Mouse (Mus musculus) monocyte, adult 2 months (primary cell): ENCODE data around the gene Atf7.
"Not testable (repeated sequence)": the region's sequence is repeated elsewhere in the genome, so short reads cannot be mapped to it uniquely, and the experiment has no call there.

Experiments
- DNase-seq, 2 experiments: peaks; one replicate each; pipeline ENCODE4 v3.0.0; 2022; ENCODE audit warnings: low spot score in 2 of 2, low read depth in 1 of 2

The Atf7 gene

GRCm38 (mm10) chr15:102620765-102621164 lies 4.5 kb downstream of the Atf7 start:
- no peak for DNase-seq

- no peak for DNase-seq
Measured at GRCm38 (mm10) chr15:102619486-102619885, 5.8 kb downstream of the Atf7 start.

DNA sequence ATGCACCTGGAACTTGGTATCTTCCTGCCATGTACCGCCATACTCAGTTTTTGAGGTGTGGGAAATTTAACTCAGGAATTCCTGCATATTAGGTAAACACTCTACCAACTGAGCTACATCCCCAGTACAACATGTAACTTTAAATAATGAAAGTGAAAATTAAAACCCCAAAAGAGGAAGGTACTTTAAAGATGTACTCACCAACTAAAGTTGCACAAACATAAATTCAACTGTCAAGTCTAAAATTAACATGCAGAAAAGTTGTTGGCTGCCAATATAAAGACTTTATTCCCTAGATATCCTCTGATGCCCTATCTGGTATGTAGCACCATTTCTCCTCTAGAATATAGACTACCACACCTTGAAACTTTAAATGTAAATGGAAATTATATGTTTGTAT lies 7.6 kb downstream of the Atf7 start:
- no peak for DNase-seq

DNA sequence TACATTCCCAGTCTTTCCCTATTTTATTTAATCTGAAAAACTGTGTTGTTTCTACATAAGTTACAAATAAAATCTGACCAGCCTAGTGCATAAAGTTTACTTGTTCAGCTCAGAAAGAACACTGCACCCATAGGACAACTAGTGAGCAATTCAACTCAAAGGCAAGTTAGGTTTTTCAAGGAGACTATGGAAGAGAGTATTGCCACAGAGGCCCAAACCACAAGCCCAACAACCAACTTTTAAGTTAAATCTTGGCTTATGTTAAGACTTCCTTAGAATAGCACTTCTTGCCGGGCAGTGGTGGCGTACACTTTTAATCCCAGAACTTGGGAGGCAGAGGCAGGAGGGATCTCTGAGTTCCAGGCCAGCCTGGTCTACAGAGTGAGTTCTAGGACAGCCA lies 9.1 kb downstream of the Atf7 start:
- DNase-seq, result no peak

DNA sequence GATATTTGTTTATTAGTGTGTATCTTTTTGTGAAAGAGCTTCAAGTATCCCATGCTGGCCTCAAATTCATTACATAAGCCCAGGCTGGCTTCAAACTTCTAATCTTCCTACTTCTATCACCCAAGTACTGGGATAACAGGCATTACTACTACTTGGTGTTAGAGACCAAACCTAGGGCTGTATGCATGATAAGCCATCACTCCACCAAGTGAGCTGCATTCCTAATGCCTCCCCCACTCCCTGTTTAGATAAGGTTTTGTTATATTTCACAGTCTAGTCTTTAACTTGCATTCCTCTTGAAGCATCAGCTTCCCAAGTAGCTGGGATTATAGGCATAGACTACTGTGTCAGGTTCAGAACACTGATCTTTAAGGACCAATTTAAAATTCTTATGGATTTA lies 11.0 kb downstream of the Atf7 start:
- DNase-seq, result no peak

DNA sequence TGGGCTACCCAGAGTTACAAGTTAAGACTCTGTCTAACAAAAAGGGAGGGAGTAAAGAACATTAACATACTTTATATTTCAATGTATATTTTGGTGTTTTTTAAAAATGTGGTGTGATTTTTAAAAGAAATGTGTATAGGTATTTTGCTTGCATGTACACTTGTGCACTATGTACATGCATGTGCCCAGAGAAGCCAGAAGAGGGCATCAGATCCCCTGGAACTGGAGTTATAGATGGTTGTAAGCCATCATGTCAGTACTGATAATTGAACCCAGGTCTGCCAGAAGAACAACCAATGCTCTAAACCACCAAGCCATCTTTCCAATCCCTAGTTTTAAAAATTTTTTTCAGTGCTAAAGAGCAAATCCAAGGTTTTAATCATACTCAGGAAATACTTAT lies 12.3 kb downstream of the Atf7 start:
- DNase-seq, result no peak

GRCm38 (mm10) chr15:102608586-102608985 lies 16.7 kb downstream of the Atf7 start:
- not testable (repeated sequence) for DNase-seq

- no peak for DNase-seq
Measured at GRCm38 (mm10) chr15:102593996-102594656, 31.1 kb downstream of the Atf7 start.

DNA sequence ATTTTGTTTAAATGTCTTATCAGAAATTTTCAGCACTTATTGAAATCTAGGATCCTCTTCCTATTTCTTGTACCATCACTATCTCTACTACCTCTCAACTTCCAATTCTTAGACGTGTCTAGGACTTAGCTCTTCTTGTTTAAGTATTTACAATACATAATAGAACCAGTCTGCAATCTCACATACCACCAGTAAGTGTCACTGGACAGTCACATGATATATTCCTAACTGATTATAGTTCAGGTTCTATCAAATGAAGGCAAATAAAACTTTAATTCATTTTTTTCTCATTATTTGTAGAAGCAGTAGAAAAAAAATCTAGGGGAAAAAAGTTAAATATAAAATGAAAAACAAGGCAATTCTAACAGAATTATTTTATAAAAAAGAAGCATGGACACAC lies 32.6 kb downstream of the Atf7 start:
- DNase-seq, result no peak

DNA sequence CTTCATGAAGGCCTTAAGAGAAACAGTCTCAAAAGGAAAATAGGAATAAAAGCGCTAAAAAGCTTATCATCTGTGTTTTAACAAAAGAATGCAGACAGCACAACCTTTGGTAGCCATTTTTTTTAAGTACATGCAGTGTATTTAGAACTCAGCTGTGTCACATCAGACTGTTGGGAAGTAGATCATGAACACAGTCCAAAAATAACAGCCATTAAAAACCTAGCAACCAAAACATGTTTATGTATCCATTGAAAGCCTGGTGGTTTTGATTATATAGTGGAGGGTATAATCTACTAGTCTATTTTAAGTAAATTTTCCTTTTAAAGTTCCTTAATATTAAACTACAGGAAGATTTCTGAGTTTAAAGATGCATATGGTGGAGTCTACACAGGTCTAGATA lies 34.7 kb downstream of the Atf7 start:
- no peak for DNase-seq

DNA sequence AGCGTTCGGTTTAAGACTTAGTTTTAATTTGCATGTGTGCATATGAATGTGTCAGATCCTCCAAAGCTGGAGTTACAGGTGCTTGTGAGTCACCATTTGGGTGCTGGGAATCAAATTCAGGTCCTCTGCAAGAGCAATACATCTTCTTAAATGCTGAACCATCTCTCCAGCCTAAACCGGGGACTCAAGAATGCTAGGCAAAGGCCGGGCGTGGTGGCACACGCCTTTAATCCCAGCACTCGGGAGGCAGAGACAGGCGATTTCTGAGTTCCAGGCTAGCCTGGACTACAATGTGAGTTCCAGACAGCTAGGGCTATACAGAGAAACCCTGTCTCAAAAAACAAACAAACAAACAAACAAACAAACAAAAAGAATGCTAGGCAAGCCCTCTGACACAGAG lies 35.4 kb downstream of the Atf7 start:
- DNase-seq, result no peak

DNA sequence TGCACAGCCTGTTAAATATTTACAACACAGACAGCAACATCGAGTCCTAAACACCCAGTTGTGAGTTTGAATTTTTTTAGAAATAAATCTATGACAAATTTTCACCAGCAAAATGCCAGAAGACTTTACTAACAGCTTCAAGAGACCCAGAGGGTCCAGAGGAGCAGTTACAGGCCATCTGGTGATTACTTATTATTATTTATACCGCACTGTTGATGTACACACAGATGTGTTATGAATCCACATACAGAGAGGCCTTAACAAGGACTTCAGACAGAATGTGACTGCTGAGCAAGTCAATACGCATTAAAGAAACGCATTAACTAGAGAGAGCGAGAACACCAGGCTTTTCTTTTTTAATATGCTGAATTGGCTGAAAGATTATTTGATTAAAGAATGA lies 39.8 kb downstream of the Atf7 start:
- no peak for DNase-seq

DNA sequence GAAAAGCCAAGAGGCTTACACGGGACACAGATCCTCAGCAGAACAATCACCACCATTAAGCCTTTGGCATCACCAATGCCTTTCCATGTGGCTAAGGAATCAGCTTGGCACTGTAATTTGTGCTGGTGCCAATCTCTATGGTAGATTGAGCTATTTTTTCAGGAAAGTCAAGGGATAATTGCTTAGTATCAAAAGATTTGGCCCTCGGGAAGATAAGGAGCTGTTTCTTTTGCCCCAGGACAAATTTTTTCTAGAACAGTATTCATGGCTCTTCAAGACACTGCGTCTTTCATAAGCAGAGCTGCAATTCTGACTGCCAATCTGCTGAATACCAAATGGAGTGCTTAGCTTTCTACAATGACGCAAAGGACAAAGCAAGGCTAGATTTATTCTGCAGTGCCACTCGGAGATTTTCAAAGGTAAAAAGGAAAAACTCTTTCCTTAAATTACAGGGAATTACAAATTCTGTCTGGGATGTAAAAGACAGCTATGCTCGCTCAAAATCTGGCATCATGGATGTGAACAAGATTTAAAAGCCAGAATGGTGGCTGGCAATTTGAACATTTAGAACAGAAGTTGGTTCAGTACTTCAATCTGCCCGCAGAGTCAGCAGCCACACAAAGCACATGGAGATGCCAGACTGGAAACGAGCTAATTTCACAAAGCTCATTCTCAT lies 41.4 kb downstream of the Atf7 start:
- no peak for DNase-seq

GRCm38 (mm10) chr15:102581205-102581604 lies 44.1 kb downstream of the Atf7 start:
- DNase-seq, result no peak

GRCm38 (mm10) chr15:102578351-102578750 lies 46.9 kb downstream of the Atf7 start:
- no peak for DNase-seq

- DNase-seq, result no peak
Measured at GRCm38 (mm10) chr15:102576972-102577371, 48.3 kb downstream of the Atf7 start.

DNA sequence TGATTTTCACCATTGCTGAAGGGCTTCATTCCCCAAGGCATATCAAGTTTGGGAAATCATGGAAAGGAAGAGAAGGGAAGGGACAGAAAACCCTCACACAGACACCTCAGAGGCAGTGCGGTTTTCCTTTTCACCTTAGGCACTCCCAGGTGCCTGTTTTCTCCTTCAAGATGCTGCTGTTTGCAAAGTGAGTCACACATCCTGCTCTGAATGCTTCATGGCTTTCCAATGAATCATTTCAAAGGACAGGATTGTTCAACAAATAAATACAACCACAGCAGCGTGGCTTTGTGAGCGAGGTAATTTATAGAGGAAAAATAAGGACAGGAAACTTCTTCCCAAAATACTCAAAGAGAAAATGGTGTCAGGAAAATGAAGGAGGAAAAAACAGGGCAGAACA lies 53.2 kb downstream of the Atf7 start:
- DNase-seq, result no peak

- DNase-seq, result no peak
Measured at GRCm38 (mm10) chr15:102567849-102568248, 57.4 kb downstream of the Atf7 start.

- DNase-seq, result no peak
Measured at GRCm38 (mm10) chr15:102563681-102564080, 61.6 kb downstream of the Atf7 start.

GRCm38 (mm10) chr15:102563061-102563460 lies 62.2 kb downstream of the Atf7 start:
- no peak for DNase-seq

DNA sequence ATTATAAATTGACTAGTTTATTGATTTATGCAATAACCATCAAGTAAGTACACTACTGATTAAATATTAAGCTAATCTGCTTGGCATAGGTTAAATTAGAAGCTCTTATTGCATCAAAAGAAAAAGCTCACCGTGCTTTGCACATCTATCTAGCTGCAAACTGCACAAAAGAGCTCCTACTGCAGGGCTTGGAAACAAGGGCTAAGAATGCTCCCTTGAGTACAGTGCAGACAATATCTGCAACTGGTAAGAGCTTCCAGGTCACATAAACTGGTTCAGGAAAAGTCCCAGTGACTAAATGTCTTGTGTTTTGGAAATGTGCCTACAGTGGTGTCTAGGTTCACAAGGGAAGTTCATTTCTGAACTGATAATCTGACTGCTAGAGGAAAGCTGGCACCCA lies 62.8 kb downstream of the Atf7 start:
- no peak for DNase-seq

DNA sequence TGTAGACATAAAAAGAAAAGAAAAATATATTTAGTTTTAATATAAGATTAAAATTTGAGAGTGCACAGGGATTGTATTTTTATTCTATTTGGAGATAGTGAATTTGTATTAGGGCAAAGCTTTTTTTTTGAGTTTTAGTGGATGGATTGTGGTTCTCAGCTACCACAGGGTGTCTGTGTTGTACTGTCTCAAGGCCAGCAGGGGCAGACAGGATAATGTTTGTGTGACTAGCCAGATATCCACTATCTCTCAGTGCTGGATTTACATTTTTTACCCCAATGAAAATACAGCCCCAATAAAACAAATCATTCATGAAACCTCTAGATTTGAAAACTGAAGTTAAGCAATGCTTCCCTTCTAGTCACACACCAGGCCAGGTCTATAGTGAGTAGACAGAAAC lies 67.7 kb downstream of the Atf7 start:
- DNase-seq, result no peak

GRCm38 (mm10) chr15:102555581-102555980 lies 69.7 kb downstream of the Atf7 start:
- no peak for DNase-seq
